Mouse (Mus musculus) MEL (cell line): ENCODE measurements around the gene Med6. TPM values are rescaled to one million over a fixed set of nuclear protein-coding genes. Genes with fewer than 3 reads are reported as not detected.
A peak's percentile ranks its signal among the peaks of the same experiment; 100 is the strongest.

ENCODE experiments used
- DNase-seq: peaks from one replicate; pipeline ENCODE4 v3.0.0; 2011; ENCODE audit warnings: low read depth, low spot score
- H3K27ac ChIP-seq: 2 replicates; pipeline ENCODE4 v1.5.1; 2012; ENCODE audit warnings: low read depth, mild to moderate bottlenecking, control low read depth, low read length, moderate library complexity; ENCODE audit not compliant: control insufficient read depth
- H3K27me3 ChIP-seq, 2 experiments: fragments of 150-350 bp in 1 of 2; sonication (generic) in 1 of 2; 2 replicates each; pipeline ENCODE4 v1.6.1; 2012; ENCODE audit warnings: low read length in 2 of 2, mild to moderate bottlenecking in 2 of 2, improper control_type of control experiment in 1 of 2, moderate library complexity in 1 of 2; ENCODE audit not compliant: insufficient read depth in 2 of 2, control insufficient read depth in 1 of 2
- H3K36me3 ChIP-seq, 2 experiments: 2 replicates each; pipeline ENCODE4 v1.6.1; 2012 to 2014; ENCODE audit warnings: low read length in 2 of 2, improper control_type of control experiment in 1 of 2, inconsistent platforms in 1 of 2, mild to moderate bottlenecking in 1 of 2; ENCODE audit not compliant: insufficient read depth in 2 of 2, control insufficient read depth in 1 of 2
- H3K4me1 ChIP-seq, 2 experiments: fragments of 150-350 bp in 1 of 2; sonication (generic) in 1 of 2; 2 replicates each; pipeline ENCODE4 v1.6.1; 2012; ENCODE audit warnings: low read length in 2 of 2, improper control_type of control experiment in 1 of 2, mild to moderate bottlenecking in 1 of 2; ENCODE audit not compliant: insufficient read depth in 2 of 2, control insufficient read depth in 1 of 2
- H3K4me3 ChIP-seq, 2 experiments: fragments of 150-350 bp in 1 of 2; sonication (generic) in 1 of 2; 2 replicates each; pipeline ENCODE4 v1.5.1; 2012; ENCODE audit warnings: low read depth in 2 of 2, low read length in 2 of 2, mild to moderate bottlenecking in 2 of 2, moderate library complexity in 2 of 2, control low read depth in 1 of 2, improper control_type of control experiment in 1 of 2; ENCODE audit not compliant: control insufficient read depth in 1 of 2, insufficient read depth in 1 of 2
- H3K79me2 ChIP-seq: 2 replicates; pipeline ENCODE4 v1.6.1; 2012; ENCODE audit warnings: mild to moderate bottlenecking, low read length, moderate library complexity; ENCODE audit not compliant: control insufficient read depth, poor library complexity, insufficient read depth
- H3K9ac ChIP-seq: 2 replicates; pipeline ENCODE4 v1.6.1; 2012; ENCODE audit warnings: low read depth, mild to moderate bottlenecking, control low read depth, low read length, moderate library complexity; ENCODE audit not compliant: control insufficient read depth, poor library complexity, severe bottlenecking
- H3K9me3 ChIP-seq: fragments of 150-350 bp; sonication (generic); replicated peaks from 2 replicates; pipeline ENCODE4 v1.6.1; 2012; ENCODE audit warnings: mild to moderate bottlenecking, low read length, improper control_type of control experiment, moderate library complexity; ENCODE audit not compliant: insufficient read depth
- BHLHE40 ChIP-seq: IDR thresholded peaks from 2 replicates; pipeline ENCODE4 v1.6.1; 2012; ENCODE audit warnings: low read depth, mild to moderate bottlenecking, inconsistent platforms, low read length, improper control_type of control experiment, borderline replicate concordance
- CHD1 ChIP-seq: IDR thresholded peaks from 2 replicates; pipeline ENCODE4 v1.6.1; 2012; ENCODE audit warnings: low read depth, mild to moderate bottlenecking, inconsistent platforms, low read length, improper control_type of control experiment
- CTCF ChIP-seq, 3 experiments: IDR thresholded peaks in 2 of 3; conservative IDR thresholded peaks in 1 of 3; 2 replicates each; pipeline ENCODE4 v1.5.1; 2011 to 2012; ENCODE audit warnings: low read length in 3 of 3, low read depth in 2 of 3, mild to moderate bottlenecking in 2 of 3, improper control_type of control experiment in 1 of 3, inconsistent platforms in 1 of 3, mixed read lengths in 1 of 3, moderate library complexity in 1 of 3; ENCODE audit not compliant: control insufficient read depth in 1 of 3, insufficient read depth in 1 of 3, poor library complexity in 1 of 3, severe bottlenecking in 1 of 3
- ELF1 ChIP-seq: IDR thresholded peaks from 2 replicates; pipeline ENCODE4 v1.6.1; 2014; ENCODE audit warnings: low read depth, mild to moderate bottlenecking, inconsistent platforms, low read length, improper control_type of control experiment, moderate library complexity
- EP300 ChIP-seq, 2 experiments: IDR thresholded peaks; 2 replicates each; pipeline ENCODE4 v1.6.1; 2011; ENCODE audit warnings: improper control_type of control experiment in 2 of 2, low read length in 2 of 2, low read depth in 1 of 2, mild to moderate bottlenecking in 1 of 2
- ETS1 ChIP-seq: IDR thresholded peaks from 2 replicates; pipeline ENCODE4 v1.6.1; 2012; ENCODE audit warnings: low read depth, mild to moderate bottlenecking, inconsistent platforms, low read length, improper control_type of control experiment, moderate library complexity
- GABPA ChIP-seq: IDR thresholded peaks from 2 replicates; pipeline ENCODE4 v1.6.1; 2012; ENCODE audit warnings: low read depth, mild to moderate bottlenecking, inconsistent platforms, low read length, improper control_type of control experiment, moderate library complexity
- GATA1 ChIP-seq: IDR thresholded peaks from 2 replicates; pipeline ENCODE4 v1.6.1; 2011; ENCODE audit warnings: low read depth, low read length, improper control_type of control experiment
- HCFC1 ChIP-seq: IDR thresholded peaks from 2 replicates; pipeline ENCODE4 v1.6.1; 2012; ENCODE audit warnings: low read depth, mild to moderate bottlenecking, inconsistent platforms, low read length, improper control_type of control experiment, moderate library complexity
- JUND ChIP-seq: IDR thresholded peaks from 2 replicates; pipeline ENCODE4 v1.6.1; 2011; ENCODE audit warnings: low read depth, mild to moderate bottlenecking, improper control_type of control experiment, low read length
- KAT2A ChIP-seq: conservative IDR thresholded peaks from 2 replicates; pipeline ENCODE4 v1.6.1; 2012; ENCODE audit warnings: low read depth, low read length, improper control_type of control experiment, inconsistent platforms
- MAX ChIP-seq: IDR thresholded peaks from 2 replicates; pipeline ENCODE4 v1.6.1; 2011; ENCODE audit warnings: low read length, improper control_type of control experiment
- MXI1 ChIP-seq: IDR thresholded peaks from 2 replicates; pipeline ENCODE4 v1.6.1; 2011; ENCODE audit warnings: mild to moderate bottlenecking, low read depth, low read length, improper control_type of control experiment
- MYB ChIP-seq: IDR thresholded peaks from 2 replicates; pipeline ENCODE4 v1.6.1; 2011; ENCODE audit warnings: mild to moderate bottlenecking, low read depth, low read length, improper control_type of control experiment
- NRF1 ChIP-seq: IDR thresholded peaks from 2 replicates; pipeline ENCODE4 v1.6.1; 2014; ENCODE audit warnings: low read depth, mild to moderate bottlenecking, inconsistent platforms, low read length, improper control_type of control experiment, moderate library complexity; ENCODE audit not compliant: poor library complexity, insufficient read depth, severe bottlenecking
- POLR2A ChIP-seq, 2 experiments: IDR thresholded peaks; 2 replicates each; pipeline ENCODE4 v1.6.1; 2011 to 2012; ENCODE audit warnings: low read length in 2 of 2, mild to moderate bottlenecking in 2 of 2, control low read depth in 1 of 2, improper control_type of control experiment in 1 of 2, low read depth in 1 of 2, moderate library complexity in 1 of 2; ENCODE audit not compliant: control insufficient read depth in 1 of 2, insufficient read depth in 1 of 2, poor library complexity in 1 of 2
- POLR2AphosphoS2 ChIP-seq: IDR thresholded peaks from 2 replicates; pipeline ENCODE4 v1.6.1; 2011; ENCODE audit warnings: low read length, improper control_type of control experiment
- RCOR1 ChIP-seq: IDR thresholded peaks from 2 replicates; pipeline ENCODE4 v1.6.1; 2012; ENCODE audit warnings: low read depth, mild to moderate bottlenecking, inconsistent platforms, low read length, improper control_type of control experiment
- SIN3A ChIP-seq: IDR thresholded peaks from 2 replicates; pipeline ENCODE4 v1.6.1; 2012; ENCODE audit warnings: low read length, improper control_type of control experiment, inconsistent platforms
- TAL1 ChIP-seq: IDR thresholded peaks from 2 replicates; pipeline ENCODE4 v1.6.1; 2012; ENCODE audit warnings: mild to moderate bottlenecking, inconsistent platforms, low read length, moderate library complexity, mixed read lengths
- TBP ChIP-seq: IDR thresholded peaks from 2 replicates; pipeline ENCODE4 v1.8.0; 2011; ENCODE audit warnings: low read depth, low read length, improper control_type of control experiment
- TCF12 ChIP-seq: IDR thresholded peaks from 2 replicates; pipeline ENCODE4 v1.6.1; 2014; ENCODE audit warnings: low read depth, mild to moderate bottlenecking, inconsistent platforms, low read length, improper control_type of control experiment, moderate library complexity
- UBTF ChIP-seq: IDR thresholded peaks from 2 replicates; pipeline ENCODE4 v1.6.1; 2012; ENCODE audit warnings: low read depth, mild to moderate bottlenecking, inconsistent platforms, low read length, improper control_type of control experiment, moderate library complexity, borderline replicate concordance; ENCODE audit not compliant: insufficient read depth
- ZC3H11A ChIP-seq: IDR thresholded peaks from 2 replicates; pipeline ENCODE4 v1.6.1; 2012; ENCODE audit warnings: low read depth, mild to moderate bottlenecking, inconsistent platforms, low read length, improper control_type of control experiment
- ZKSCAN1 ChIP-seq: IDR thresholded peaks from 2 replicates; pipeline ENCODE4 v1.6.1; 2012; ENCODE audit warnings: low read depth, mild to moderate bottlenecking, inconsistent platforms, low read length, improper control_type of control experiment, moderate library complexity
- ZMIZ1 ChIP-seq: IDR thresholded peaks from 2 replicates; pipeline ENCODE4 v1.6.1; 2012; ENCODE audit warnings: low read depth, mild to moderate bottlenecking, inconsistent platforms, low read length, improper control_type of control experiment, moderate library complexity
- ZNF384 ChIP-seq: IDR thresholded peaks from 2 replicates; pipeline ENCODE4 v1.6.1; 2012; ENCODE audit warnings: low read depth, mild to moderate bottlenecking, inconsistent platforms, low read length, improper control_type of control experiment
- polyA plus RNA-seq, 2 experiments: library from polyadenylated mRNA; stranded (reverse) in 1 of 2; unstranded in 1 of 2; fragments of >175 nt in 1 of 2; fragments of >200 nt in 1 of 2; gene quantifications; 2 replicates each; pipeline versions ENCODE4 v1.2.1 to v1.2.4; 2012; ENCODE audit warnings: low replicate concordance in 2 of 2, low read depth in 1 of 2; ENCODE audit not compliant: insufficient read length in 2 of 2, insufficient read depth in 1 of 2, missing spikeins in 1 of 2
- total RNA-seq: library from RNA; depleted of rRNA; stranded (reverse); fragments of 300-350 nt; gene quantifications from 2 replicates; pipeline ENCODE4 v1.2.3, GENCODE M21; 2012

Med6 gene
- total and polyA plus RNA-seq, 3 experiments: 44.4 to 49.2 TPM; not detected in 1

GRCm38 (mm10) chr12:81596547-81597262 lies 1.9 kb upstream of the Med6 start (continued):
- no peak for TF ChIP-seq ELF1
- TF ChIP-seq, all 39 proteins: peak for 6

- H3K27me3 ChIP-seq: no peaks in the 10 kb centered on the region
- H3K4me3 ChIP-seq: no peak within 1 kb of the TSS
- TF ChIP-seq NRF1 (no peak), POLR2A (IDR thresholded peaks at IDR 0.05; ENCODE audit: control insufficient read depth in 1 of 2, insufficient read depth in 1 of 2, low read depth in 1 of 2, low read length in 2 of 2, poor library complexity in 1 of 2) (no peak), ELF1 (no peak), MYB (no peak), HCFC1 (no peak), ZNF384 (no peak), ZC3H11A (no peak), CTCF (IDR thresholded peaks at IDR 0.05 in 2 of 3, conservative IDR thresholded peaks at IDR 0.05 in 1 of 3; ENCODE audit: control insufficient read depth in 1 of 3, insufficient read depth in 1 of 3, low read depth in 2 of 3, low read length in 3 of 3, poor library complexity in 1 of 3, severe bottlenecking in 1 of 3) (no peak), CHD1 (no peak), MXI1 (no peak), GATA1 (no peak), UBTF (no peak), JUND (no peak), ZKSCAN1 (no peak), BHLHE40 (no peak)
These were observed 26.4 kb downstream of the Med6 start, which contains the start of gene Adam21 for GRCm38 (mm10) chr12:81568374-81568773. TSS of gene Adam21 (minus strand) at chr12:81568474.

DNA sequence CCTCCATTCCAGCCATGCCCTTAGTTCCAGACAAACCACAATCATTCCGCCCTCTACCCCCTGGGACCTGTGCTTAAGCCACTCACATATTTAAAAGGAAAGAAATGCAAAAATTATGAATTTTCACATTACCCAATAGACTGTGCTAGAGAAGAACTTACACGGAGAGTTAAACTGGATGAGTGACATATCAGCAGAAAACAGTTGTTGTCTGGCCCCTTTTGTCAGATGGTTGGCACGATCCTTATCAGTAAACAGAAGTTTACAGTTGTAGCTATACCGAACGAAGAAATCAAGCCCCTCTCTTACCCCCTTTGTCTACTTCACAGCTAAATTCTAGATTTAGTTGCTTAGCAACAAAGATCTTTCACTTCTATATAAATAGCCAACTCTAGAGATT lies 26.9 kb downstream of the Med6 start:
- no peaks in the 10 kb centered on the region for H3K9me3 ChIP-seq
- H3K27me3 ChIP-seq: no peaks in the 10 kb centered on the region
- no peak overlapping the region for H3K9ac ChIP-seq
- H3K4me1 ChIP-seq: 0 out of 4 replicates have a peak, but pooled peaks cover 0 to 5% of the 10 kb centered on the region in 2 experiments
- H3K79me2 ChIP-seq: no peaks in the 10 kb centered on the region
- DNase-seq: peak; percentile 12
- TF ChIP-seq GATA1 (peak; percentile 47), TAL1 (no peak), HCFC1 (no peak), GABPA (no peak), RCOR1 (no peak), SIN3A (no peak), BHLHE40 (no peak), KAT2A (no peak), TBP (no peak), POLR2AphosphoS2 (no peak), CHD1 (no peak), MYB (peak; percentile 23; the same call in 1 of the 2 replicates), EP300 (IDR thresholded peaks at IDR 0.05; ENCODE audit: low read depth in 1 of 2, low read length in 2 of 2) (peak in 1 of 2 experiments; percentile 41; a peak in 1 of 4 replicates), ETS1 (no peak), MAX (no peak), POLR2A (IDR thresholded peaks at IDR 0.05; ENCODE audit: control insufficient read depth in 1 of 2, insufficient read depth in 1 of 2, low read depth in 1 of 2, low read length in 2 of 2, poor library complexity in 1 of 2) (no peak), ZMIZ1 (no peak), UBTF (no peak), TCF12 (peak; percentile 31; the same call in 1 of the 2 replicates)
- TF ChIP-seq, all 39 proteins: peak for 4
- H3K36me3 ChIP-seq: peaks cover 0 to 7% of the 10 kb centered on the region in 2 experiments; a peak in 3 of 4 replicates
- H3K27ac ChIP-seq: no peak overlapping the region
- no peak overlapping the region for H3K4me3 ChIP-seq

More at GRCm38 (mm10) chr12:81568374-81568773, 26.4 kb downstream of the Med6 start, which contains the start of gene Adam21:
- H3K4me1 ChIP-seq: 0 out of 4 replicates have a peak, but pooled peaks cover 0 to 5% of the 10 kb centered on the region in 2 experiments
- H3K36me3 ChIP-seq: peaks cover under 1 to 7% of the 10 kb centered on the region in 2 experiments; a peak in 3 of 4 replicates
- H3K9ac ChIP-seq: no peak within 1 kb of the TSS
- no peaks in the 10 kb centered on the region for H3K79me2 ChIP-seq
- no peak within 1 kb of the TSS for H3K27ac ChIP-seq
- DNase-seq: no peak
- H3K9me3 ChIP-seq: no peaks in the 10 kb centered on the region
